Mouse (Mus musculus) CH12F3 (cell line): Measurements from ENCODE around the gene Tbx19.

Experiments
- in situ Hi-C: fragments of 300-500 bp; cut with MboI; formaldehyde crosslinking; loops from 2 replicates; pipeline ENCODE4 v1.14.3; 2020; ENCODE audit warnings: low sequenced_read_pairs

Gene Tbx19

GRCm38 (mm10) chr1:165119011-165119726, 41.4 kb downstream of the Tbx19 start:
- in situ Hi-C loops, result no loop called here

- in situ Hi-C loops, result no loop called here
Measured at GRCm38 (mm10) chr1:165114460-165115175, 46.0 kb downstream of the Tbx19 start.

- in situ Hi-C loops, result no loop called here
Measured at GRCm38 (mm10) chr1:165113700-165114099, 46.9 kb downstream of the Tbx19 start.

- in situ Hi-C loops, result no loop called here
Measured at GRCm38 (mm10) chr1:165110659-165111058, 49.9 kb downstream of the Tbx19 start.

- in situ Hi-C loops, result no loop called here
Measured at GRCm38 (mm10) chr1:165109135-165109534, 51.4 kb downstream of the Tbx19 start.

GRCm38 (mm10) chr1:165108477-165108876, 52.1 kb downstream of the Tbx19 start:
- in situ Hi-C loops, result no loop called here

- in situ Hi-C loops, result no loop called here
Measured at GRCm38 (mm10) chr1:165106011-165106385, 54.6 kb downstream of the Tbx19 start.

- in situ Hi-C loops, result no loop called here
Measured at GRCm38 (mm10) chr1:165105270-165106010, 55.1 kb downstream of the Tbx19 start.

- in situ Hi-C loops, result no loop called here
Measured at GRCm38 (mm10) chr1:165104707-165105259, 55.8 kb downstream of the Tbx19 start.

- in situ Hi-C loops, result no loop called here
Measured at GRCm38 (mm10) chr1:165099569-165099968, 61.0 kb downstream of the Tbx19 start.

- in situ Hi-C loops, result no loop called here
Measured at GRCm38 (mm10) chr1:165094871-165095270, 65.7 kb downstream of the Tbx19 start.

GRCm38 (mm10) chr1:165091721-165092120, 68.9 kb downstream of the Tbx19 start:
- in situ Hi-C loops, result no loop called here

- in situ Hi-C loops, result no loop called here
Measured at GRCm38 (mm10) chr1:165089556-165089955, 71.0 kb downstream of the Tbx19 start.
